Mouse (Mus musculus) thymus, adult 2 months (tissue): ENCODE measurements around the gene Clspn. TPM values are rescaled to one million over a fixed set of nuclear protein-coding genes. Genes with fewer than 3 reads are reported as not detected.

Experiments used
- DNase-seq: peaks from one replicate; pipeline ENCODE4 v3.0.0; 2021
- H3K27ac ChIP-seq: fragments of 200-500 bp; 2 replicates; pipeline ENCODE4 v1.5.1; 2012; ENCODE audit warnings: low read length, control low read depth; ENCODE audit not compliant: control insufficient read depth, insufficient read depth
- H3K27me3 ChIP-seq: fragments of 200-500 bp; 2 replicates; pipeline ENCODE4 v1.6.1; 2012; ENCODE audit warnings: mild to moderate bottlenecking, low read length, moderate library complexity, mixed read lengths; ENCODE audit not compliant: control insufficient read depth, insufficient read depth
- H3K36me3 ChIP-seq: fragments of 200-500 bp; 2 replicates; pipeline ENCODE4 v1.6.1; 2012; ENCODE audit warnings: mild to moderate bottlenecking, low read length, moderate library complexity; ENCODE audit not compliant: control insufficient read depth, insufficient read depth
- H3K4me1 ChIP-seq: fragments of 200-500 bp; replicated peaks from 2 replicates; pipeline ENCODE4 v1.6.1; 2012; ENCODE audit warnings: low read length; ENCODE audit not compliant: control insufficient read depth, insufficient read depth
- H3K4me3 ChIP-seq: fragments of 200-500 bp; 2 replicates; pipeline ENCODE4 v1.5.1; 2012; ENCODE audit warnings: mild to moderate bottlenecking, low read length, control low read depth, moderate library complexity; ENCODE audit not compliant: control insufficient read depth, insufficient read depth
- CTCF ChIP-seq: fragments of 200-500 bp; IDR thresholded peaks from 2 replicates; pipeline ENCODE4 v1.5.1; 2012; ENCODE audit warnings: mild to moderate bottlenecking, control low read depth, low read length, moderate library complexity, borderline replicate concordance; ENCODE audit not compliant: control insufficient read depth, poor library complexity, insufficient read depth; ENCODE audit errors: extremely low read depth
- POLR2A ChIP-seq: fragments of 200-500 bp; IDR thresholded peaks from 2 replicates; pipeline ENCODE4 v1.6.1; 2012; ENCODE audit warnings: mild to moderate bottlenecking, low read length, control low read depth, moderate library complexity; ENCODE audit not compliant: control insufficient read depth, poor library complexity, insufficient read depth; ENCODE audit errors: extremely low read depth
- WGBS: fragments of 180-500 bp; shearing (Covaris S2); methylation state at CpG from one replicate; pipeline ENCODE4 v1.1.7; 2018; 5-methylcytosine and 5-hydroxymethylcytosine counted together
- polyA plus RNA-seq: library from polyadenylated mRNA; depleted of rRNA; stranded (reverse); fragments of >200 nt; gene quantifications from 2 replicates; pipeline ENCODE4 v1.2.3, GENCODE M21; 2012; rRNA removed

Gene Clspn
- polyA plus RNA-seq, 1 experiment = 8.1 TPM

DNA sequence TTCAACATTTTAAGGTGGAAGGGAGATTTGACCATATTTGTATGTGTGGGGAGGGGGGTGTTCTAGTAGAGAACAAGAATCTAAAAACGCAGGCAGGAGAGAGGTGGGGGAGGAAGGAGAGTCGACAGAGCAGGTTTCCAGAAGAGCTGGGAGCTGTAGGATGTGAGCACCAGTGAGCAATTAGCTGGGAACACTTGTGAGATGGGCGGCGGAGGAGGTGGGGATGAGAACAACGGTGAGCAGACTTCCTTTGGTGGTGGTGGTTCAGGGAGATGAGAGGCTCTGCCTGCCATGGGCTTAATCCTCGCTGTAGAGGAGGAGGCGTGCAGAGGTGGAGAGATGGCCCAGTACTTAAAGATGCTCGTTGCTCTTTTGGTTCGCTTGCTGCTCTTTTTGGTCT is 85.2 kb downstream of the Clspn start:
- H3K27me3 ChIP-seq = no peaks in the 10 kb centered on the region
- 46% methylated on average over 9 of the region's 9 CpGs for WGBS
- H3K27ac ChIP-seq = no peak overlapping the region
- no peak overlapping the region for H3K4me3 ChIP-seq
- H3K4me1 ChIP-seq = no peaks in the 10 kb centered on the region
- no peaks in the 10 kb centered on the region for H3K36me3 ChIP-seq
- no peak for DNase-seq
- no peak for TF ChIP-seq POLR2A
- TF ChIP-seq CTCF = no peak

Other genes starting within 250 kb of the Clspn start
- gene Adprhl2, start 235.2 kb upstream of the Clspn start, polyA plus RNA-seq = 66.0 and 67.9 TPM in 2 replicates
- gene Tekt2, start 231.2 kb upstream of the Clspn start, polyA plus RNA-seq = 0.83 and 1.4 TPM in 2 replicates
- 29.1 and 33.4 TPM in 2 replicates for gene Ago3, start 127.4 kb upstream of the Clspn start, polyA plus RNA-seq
- 46.4 and 57.0 TPM in 2 replicates for gene Ago1, start 88.4 kb upstream of the Clspn start, polyA plus RNA-seq
- 0.48 and 0.62 TPM in 2 replicates for gene Ago4, start 23.5 kb upstream of the Clspn start, polyA plus RNA-seq
- gene 5730409E04Rik, start 52.9 kb downstream of the Clspn start, polyA plus RNA-seq = 3.6 and 4.6 TPM in 2 replicates
- 229 and 262 TPM in 2 replicates for gene Psmb2, start 120.7 kb downstream of the Clspn start, polyA plus RNA-seq
- 0.07 and 0.20 TPM in 2 replicates for gene Tfap2e, start 179.3 kb downstream of the Clspn start, polyA plus RNA-seq
- gene Ncdn, start 196.5 kb downstream of the Clspn start, polyA plus RNA-seq = 53.6 and 60.4 TPM in 2 replicates
- gene AU040320, start 196.6 kb downstream of the Clspn start, polyA plus RNA-seq = 31.6 and 40.0 TPM in 2 replicates